Mouse (Mus musculus): Measurements from ENCODE around the gene Oas1a. TPM values are rescaled to one million over a fixed set of nuclear protein-coding genes. Genes with fewer than 3 reads are reported as not detected.

Oas1a gene
- polyA plus RNA-seq (2015; fragmentation: Nextera tagmentation; extraction: Ambion mirVana), result 3.6 and 4.4 TPM in 2 replicates

DNA sequence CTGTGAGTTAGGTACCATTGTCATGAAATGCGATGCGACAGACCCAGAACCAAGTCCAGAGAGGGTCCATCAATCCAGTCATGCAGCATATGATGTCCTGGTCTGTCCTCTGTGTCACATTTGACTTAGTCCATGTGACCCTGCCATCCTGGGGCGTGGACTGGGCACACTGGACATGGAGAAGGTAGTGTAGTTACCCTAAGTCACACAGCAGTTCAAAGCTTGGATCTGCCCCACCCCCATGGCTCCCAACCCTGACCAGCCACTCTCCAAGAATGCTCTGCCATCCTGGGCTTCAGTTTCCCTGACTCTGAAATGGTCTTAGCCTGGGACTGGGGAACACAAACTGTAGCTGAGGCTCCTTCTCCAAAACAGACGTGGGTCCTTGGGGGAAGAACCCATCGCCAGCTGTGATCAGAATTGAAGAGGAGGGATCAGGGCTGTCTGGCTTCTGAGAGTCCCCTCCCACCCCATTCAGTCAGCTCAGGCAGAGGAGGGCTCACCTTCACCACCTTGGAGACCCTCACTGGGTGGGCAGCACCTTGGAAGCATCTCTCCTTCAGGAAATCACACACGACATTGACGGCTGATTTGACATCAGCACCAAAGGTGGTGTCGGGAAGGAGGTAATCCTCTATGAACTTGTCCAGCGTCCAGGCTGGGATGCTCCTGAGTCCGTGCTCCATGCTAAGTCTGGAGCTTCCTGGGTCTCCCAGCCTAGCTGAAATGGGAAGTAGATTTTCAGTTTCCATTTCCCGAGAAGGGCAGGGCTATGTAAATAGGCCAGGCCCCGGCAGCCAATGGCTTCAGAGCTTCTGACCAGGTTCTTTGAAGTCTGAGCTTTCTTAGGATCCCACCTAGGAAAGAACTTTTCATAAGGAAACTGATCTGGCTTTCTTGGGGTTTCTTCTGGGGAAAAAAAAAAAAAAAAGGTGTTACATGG, at the start of gene Oas1a:
TSS of gene Oas1a (minus strand) at position 731 of the 943 bp plus-strand sequence.

GRCm38 (mm10) chr5:120914204-120914603, 6.9 kb upstream of the Oas1a start, which contains the start of gene Oas1d:
TSS of gene Oas1d (plus strand) at chr5:120914536.

GRCm38 (mm10) chr5:120887413-120887812, 19.9 kb downstream of the Oas1a start, which contains the start of gene Oas1g:
TSS of gene Oas1g (minus strand) at chr5:120887613.

GRCm38 (mm10) chr5:120861121-120861520, 46.2 kb downstream of the Oas1a start, which contains the start of gene Oas1h:
TSS of gene Oas1h (plus strand) at chr5:120861421.

DNA sequence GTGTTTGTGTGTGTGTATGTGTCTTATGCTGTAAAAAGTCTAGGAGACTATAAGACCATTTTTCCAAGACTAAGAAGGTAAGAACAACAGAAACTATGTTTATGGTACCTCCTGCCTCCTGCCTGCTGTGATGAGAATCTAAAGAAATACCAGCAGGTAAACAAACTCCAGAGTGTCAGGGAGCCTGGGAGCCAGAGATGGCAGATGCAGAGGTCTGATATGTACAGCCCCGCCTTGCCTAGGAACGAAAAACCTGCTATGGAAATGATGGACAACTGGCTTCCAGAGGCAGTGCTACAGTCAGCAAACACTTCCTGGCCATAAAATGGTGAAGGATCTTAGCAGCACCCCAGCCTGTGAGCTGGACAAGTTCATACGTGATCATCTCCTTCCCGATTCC, 60.3 kb downstream of the Oas1a start, which contains the start of gene Oas1f:
TSS of gene Oas1f (plus strand) at position 301 of the 400 bp plus-strand sequence.

Small RNA genes lying within 50 kb of the gene (microRNA-seq; reads per million reads assigned to microRNA genes)
- gene Gm22907, result 0 reads per million in 2 experiments

Other genes with a start within 250 kb of the Oas1a start
- gene Dtx1, start 195.6 kb downstream of the Oas1a start, polyA plus RNA-seq (2015; fragmentation: Nextera tagmentation; extraction: Ambion mirVana), result 0.62 and 0.68 TPM in 2 replicates
- gene Oas2, start 157.7 kb downstream of the Oas1a start, polyA plus RNA-seq (2015; fragmentation: Nextera tagmentation; extraction: Ambion mirVana), result 0.94 and 1.2 TPM in 2 replicates
- gene Oas3, start 129.9 kb downstream of the Oas1a start, polyA plus RNA-seq (2015; fragmentation: Nextera tagmentation; extraction: Ambion mirVana), result 0.14 and 0.37 TPM in 2 replicates
- gene Oas1e, start 112.0 kb downstream of the Oas1a start, polyA plus RNA-seq (2015; fragmentation: Nextera tagmentation; extraction: Ambion mirVana), result 0.08 and 0.23 TPM in 2 replicates
- gene Oas1c, start 95.0 kb downstream of the Oas1a start, polyA plus RNA-seq (2015; fragmentation: Nextera tagmentation; extraction: Ambion mirVana), result 0.28 and 0.45 TPM in 2 replicates
- gene Oas1f, start 60.2 kb downstream of the Oas1a start, polyA plus RNA-seq (2015; fragmentation: Nextera tagmentation; extraction: Ambion mirVana), result 0.74 TPM in 1 of 2 replicates, not detected in the other
- gene Oas1h, start 46.1 kb downstream of the Oas1a start, polyA plus RNA-seq (2015; fragmentation: Nextera tagmentation; extraction: Ambion mirVana), result not detected in 2 replicates
- gene Oas1g, start 19.9 kb downstream of the Oas1a start, polyA plus RNA-seq (2015; fragmentation: Nextera tagmentation; extraction: Ambion mirVana), result 0.64 and 0.87 TPM in 2 replicates
- not detected in 2 replicates for gene Oas1d, start 7.0 kb upstream of the Oas1a start, polyA plus RNA-seq (2015; fragmentation: Nextera tagmentation; extraction: Ambion mirVana)
- 0.02 TPM in 1 of 2 replicates, not detected in the other for gene Rph3a, start 102.6 kb upstream of the Oas1a start, polyA plus RNA-seq (2015; fragmentation: Nextera tagmentation; extraction: Ambion mirVana)

Data from skeletal muscle tissue, postnatal 0 days (tissue).